Mouse (Mus musculus) kidney, embryonic 16.5 days (tissue): Measurements from ENCODE around the gene Gpatch8. TPM values are rescaled to one million over a fixed set of nuclear protein-coding genes. Genes with fewer than 3 reads are reported as not detected.

Experiments used
- ATAC-seq: fragments of 200-750 bp; cut with Nextera tagmentation; 2 replicates; pipeline ENCODE4 v1.8.0; 2017; ENCODE audit warnings: moderate TSS enrichment; ENCODE audit not compliant: low FRiP score, low TSS enrichment
- H3K27ac ChIP-seq: fragments of 300-500 bp; sonication (generic); 2 replicates; pipeline ENCODE4 v1.5.1; 2014; ENCODE audit warnings: low read length
- H3K27me3 ChIP-seq: fragments of 300-500 bp; sonication (generic); 2 replicates; pipeline ENCODE4 v1.6.1; 2014; ENCODE audit warnings: low read length, control low read depth, mixed read lengths; ENCODE audit not compliant: insufficient read depth
- H3K36me3 ChIP-seq: fragments of 300-500 bp; sonication (generic); 2 replicates; pipeline ENCODE4 v1.6.1; 2014; ENCODE audit warnings: low read length, control low read depth, mixed read lengths; ENCODE audit not compliant: insufficient read depth
- H3K4me1 ChIP-seq: fragments of 300-500 bp; sonication (generic); 2 replicates; pipeline ENCODE4 v1.6.1; 2014; ENCODE audit warnings: low read length, control low read depth, mixed read lengths; ENCODE audit not compliant: insufficient read depth
- H3K4me2 ChIP-seq: fragments of 300-500 bp; sonication (generic); replicated peaks from 2 replicates; pipeline ENCODE4 v1.6.1; 2014; ENCODE audit warnings: low read depth, low read length
- H3K4me3 ChIP-seq: fragments of 300-500 bp; sonication (generic); 2 replicates; pipeline ENCODE4 v1.5.1; 2014; ENCODE audit warnings: mild to moderate bottlenecking, low read length
- H3K9ac ChIP-seq: fragments of 300-500 bp; sonication (generic); replicated peaks from 2 replicates; pipeline ENCODE4 v1.6.1; 2014; ENCODE audit warnings: low read length
- H3K9me3 ChIP-seq: fragments of 300-500 bp; sonication (generic); 2 replicates; pipeline ENCODE4 v1.6.1; 2016; ENCODE audit warnings: low read length, control low read depth
- WGBS: fragments of 180-500 bp; shearing (Covaris S2); extraction: QIAGEN DNeasy Blood & Tissue Kit; methylation state at CpG from one replicate; pipeline ENCODE4 v1.1.7; 2014; 5-methylcytosine and 5-hydroxymethylcytosine counted together
- polyA plus RNA-seq: library from polyadenylated mRNA; unstranded; fragments of >200 nt; fragmentation: Nextera tagmentation; extraction: Ambion mirVana; gene quantifications from 2 replicates; pipeline ENCODE4 v1.2.1, GENCODE M21; 2015

Gene Gpatch8
- polyA plus RNA-seq, 1 experiment from 2014 or later: 47.5 TPM

DNA sequence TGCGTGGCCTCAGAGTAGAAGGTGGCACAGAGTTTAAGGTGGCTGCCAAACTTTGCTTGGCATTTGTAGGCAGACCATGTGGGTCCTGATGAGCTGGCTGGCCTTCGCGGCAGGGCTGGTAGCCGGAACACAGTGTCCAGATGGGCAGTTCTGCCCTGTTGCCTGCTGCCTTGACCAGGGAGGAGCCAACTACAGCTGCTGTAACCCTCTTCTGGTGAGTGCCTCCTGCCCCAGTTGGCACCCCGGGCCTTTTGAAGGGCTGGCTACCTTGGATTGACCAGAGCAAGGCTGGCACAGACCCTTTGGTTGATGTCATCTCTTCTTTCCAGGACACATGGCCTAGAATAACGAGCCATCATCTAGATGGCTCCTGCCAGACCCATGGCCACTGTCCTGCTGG lies 123.3 kb downstream of the Gpatch8 start:
- no peak overlapping the region for H3K9ac ChIP-seq
- H3K27ac ChIP-seq: no peak overlapping the region
- H3K36me3 ChIP-seq: peaks cover 26% of the 10 kb centered on the region
- H3K4me1 ChIP-seq: peaks cover 31% of the 10 kb centered on the region
- H3K9me3 ChIP-seq: no peaks in the 10 kb centered on the region
- H3K4me3 ChIP-seq: no peak overlapping the region
- ATAC-seq: no peak
- WGBS: 88% methylated on average over 6 of the region's 6 CpGs
- no peak overlapping the region for H3K4me2 ChIP-seq
- H3K27me3 ChIP-seq: no peaks in the 10 kb centered on the region

DNA sequence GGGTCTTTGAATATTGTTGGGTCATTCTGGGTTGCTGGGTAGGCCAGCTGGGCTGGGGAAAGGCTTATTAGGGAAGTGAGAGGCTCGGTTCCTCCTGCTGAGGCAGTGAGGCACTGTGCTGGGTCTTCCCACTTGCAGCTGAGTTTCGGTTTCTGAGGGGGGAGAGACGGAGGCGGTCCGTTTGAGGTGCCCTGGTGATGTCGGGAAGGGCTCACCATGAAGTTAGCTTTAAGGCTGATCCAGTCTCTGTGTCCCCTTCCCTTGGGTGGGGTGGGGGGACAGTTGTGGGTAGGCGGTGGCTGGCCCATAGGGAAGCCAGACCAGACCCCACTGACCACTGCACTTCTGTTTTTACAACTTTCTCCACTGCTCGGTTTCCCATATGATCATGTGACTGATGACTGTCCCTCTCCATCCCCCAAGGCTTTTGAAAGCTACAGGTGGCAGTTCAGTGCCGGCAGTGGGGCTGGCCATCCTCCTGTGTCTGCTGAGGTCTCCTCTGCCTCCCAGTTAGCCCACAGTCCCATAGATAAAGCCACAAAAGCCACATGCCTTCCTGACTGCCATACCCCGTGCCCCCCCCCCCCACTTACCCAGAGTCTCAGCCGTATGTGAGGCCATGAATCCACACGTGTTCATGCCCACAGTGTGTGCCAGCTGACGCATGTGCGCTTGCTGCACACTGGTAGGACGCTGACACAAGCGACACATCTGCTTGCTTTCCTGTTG lies 123.9 kb downstream of the Gpatch8 start:
- Histone ChIP-seq H3K4me3 (no peak overlapping the region), H3K36me3 (peaks cover 26% of the 10 kb centered on the region), H3K4me2 (0 out of 2 replicates have a peak overlapping the region, but pooled peaks have one; percentile 18), H3K9me3 (no peaks in the 10 kb centered on the region), H3K4me1 (peaks cover 25% of the 10 kb centered on the region), H3K27me3 (no peaks in the 10 kb centered on the region), H3K27ac (no peak overlapping the region), H3K9ac (0 out of 2 replicates have a peak overlapping the region, but pooled peaks have one; percentile 41)
- no peak for ATAC-seq
- 63% methylated on average over 16 of the region's 16 CpGs for WGBS

DNA sequence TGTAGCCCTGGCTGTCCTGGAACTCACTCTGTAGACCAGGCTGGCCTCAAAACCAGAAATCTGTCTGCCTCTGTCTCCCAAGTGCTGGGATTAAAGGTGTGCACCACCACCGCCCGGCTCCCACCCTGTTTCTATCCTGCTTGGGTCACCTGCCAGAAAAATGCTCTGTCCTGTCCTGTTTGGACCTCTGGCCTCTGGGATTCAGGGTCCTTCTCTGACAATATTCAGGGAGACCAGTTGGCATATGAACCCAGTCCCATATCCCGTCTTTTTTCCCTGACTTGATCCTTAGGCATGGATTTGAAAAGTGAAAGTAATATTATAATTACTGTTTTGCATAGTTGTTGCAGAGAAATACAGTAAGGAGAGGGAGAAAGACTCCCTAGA lies 124.5 kb downstream of the Gpatch8 start:
- H3K27me3 ChIP-seq: no peaks in the 10 kb centered on the region
- ATAC-seq: no peak
- no peak overlapping the region for H3K27ac ChIP-seq
- no peak overlapping the region for H3K9ac ChIP-seq
- WGBS: 92% methylated on average over 3 of the region's 3 CpGs
- peaks cover 26% of the 10 kb centered on the region for H3K36me3 ChIP-seq
- H3K4me2 ChIP-seq: 0 out of 2 replicates have a peak overlapping the region, but pooled peaks have one; percentile 18
- H3K4me1 ChIP-seq: peaks cover 20% of the 10 kb centered on the region
- no peaks in the 10 kb centered on the region for H3K9me3 ChIP-seq
- H3K4me3 ChIP-seq: no peak overlapping the region

DNA sequence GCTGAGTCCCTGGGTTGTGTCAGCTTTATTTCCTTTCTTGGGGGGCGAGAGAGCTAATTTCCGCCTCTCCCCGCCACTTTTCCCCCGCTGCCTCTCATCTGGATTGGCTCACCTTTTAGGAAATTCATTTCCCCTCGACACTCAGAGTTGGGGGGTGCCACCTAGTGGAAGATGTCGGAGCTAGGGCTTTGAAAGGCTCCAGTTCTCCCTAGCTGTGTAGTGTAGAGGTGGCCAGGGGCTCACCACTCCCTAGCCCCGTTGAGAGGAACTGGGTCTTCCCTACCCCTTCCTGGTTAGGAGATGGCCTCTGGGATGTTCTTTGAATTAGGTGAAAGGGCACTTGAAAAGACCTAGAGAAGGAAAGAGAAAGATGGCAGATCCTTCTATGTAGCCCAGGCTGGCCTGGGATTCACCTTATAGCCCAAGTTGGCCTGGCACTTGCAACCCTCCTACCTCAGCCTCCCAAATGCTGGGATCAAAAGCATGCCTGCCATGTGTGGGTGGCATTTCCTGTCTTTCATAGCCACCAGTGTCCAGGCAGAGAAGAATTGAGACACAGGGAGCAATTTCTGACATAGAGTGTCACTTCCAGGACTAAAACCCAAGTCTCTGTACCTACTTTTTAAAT lies 125.1 kb downstream of the Gpatch8 start:
- peaks cover 21% of the 10 kb centered on the region for H3K36me3 ChIP-seq
- H3K27me3 ChIP-seq: no peaks in the 10 kb centered on the region
- WGBS: 0% methylated on average over 7 of the region's 7 CpGs
- peak overlapping the region; percentile 74 for H3K9ac ChIP-seq
- peaks cover 20% of the 10 kb centered on the region for H3K4me1 ChIP-seq
- peak overlapping the region; percentile 95 for H3K4me2 ChIP-seq
- H3K4me3 ChIP-seq: peak overlapping the region; percentile 82
- peak; percentile 39; the same call in 1 of the 2 replicates for ATAC-seq
- peak overlapping the region; percentile 90 for H3K27ac ChIP-seq
- no peaks in the 10 kb centered on the region for H3K9me3 ChIP-seq

DNA sequence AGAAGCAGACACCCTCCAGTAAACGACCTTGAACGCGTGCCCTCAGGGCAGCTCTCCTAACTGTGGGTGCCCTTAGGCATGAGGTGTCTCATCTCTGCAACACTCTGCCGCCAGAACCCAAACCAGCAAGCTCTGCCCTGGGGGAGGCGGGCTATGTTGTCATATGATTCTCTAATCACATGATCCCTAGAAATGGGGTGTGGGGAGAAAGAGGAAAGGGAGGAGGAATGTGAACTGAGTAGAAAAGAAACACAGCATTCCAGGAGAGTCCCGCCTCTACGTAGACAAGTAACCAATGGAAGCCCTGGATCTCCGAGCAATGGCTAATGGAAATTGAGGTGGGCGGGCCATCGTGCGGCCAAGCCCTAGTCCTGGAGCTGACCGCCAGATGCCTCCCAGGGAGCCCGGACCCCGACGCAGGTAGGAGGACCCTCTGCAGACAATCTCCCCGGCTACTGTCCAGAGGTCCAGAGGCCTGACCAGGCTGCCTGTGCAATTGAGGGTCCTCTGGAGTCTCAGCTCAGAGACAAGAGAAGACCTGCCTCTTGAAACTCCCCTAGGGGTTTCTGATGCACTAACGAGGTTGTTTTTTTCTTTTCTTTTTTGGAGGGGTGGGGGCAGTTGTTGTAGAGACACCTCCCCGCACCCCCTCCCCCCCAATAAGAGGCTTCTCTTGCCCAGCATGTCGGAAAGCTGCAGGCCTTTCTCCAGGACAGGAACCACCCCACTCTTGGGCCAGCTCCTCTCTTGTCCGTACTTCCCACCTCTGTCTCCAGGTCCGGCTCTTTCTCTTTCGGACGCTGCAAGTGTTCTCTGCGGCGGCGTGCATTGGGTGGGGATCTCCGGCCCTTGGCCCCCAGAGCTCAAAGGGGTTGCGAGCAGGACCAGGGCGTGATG lies 125.8 kb downstream of the Gpatch8 start, which contains the start of gene Grn:
TSS of gene Grn (plus strand) at position 195 of the 897 bp plus-strand sequence.
- Histone ChIP-seq H3K36me3 (peaks cover 13% of the 10 kb centered on the region), H3K4me2 (peak within 1 kb of the TSS; percentile 95), H3K9me3 (no peaks in the 10 kb centered on the region), H3K9ac (peak within 1 kb of the TSS; percentile 80), H3K4me3 (peak within 1 kb of the TSS; percentile 82), H3K27ac (peak within 1 kb of the TSS; percentile 90), H3K4me1 (peaks cover 20% of the 10 kb centered on the region), H3K27me3 (no peaks in the 10 kb centered on the region)
- peak; percentile 96 for ATAC-seq
- WGBS: under 1% methylated on average over 29 of the region's 29 CpGs

DNA sequence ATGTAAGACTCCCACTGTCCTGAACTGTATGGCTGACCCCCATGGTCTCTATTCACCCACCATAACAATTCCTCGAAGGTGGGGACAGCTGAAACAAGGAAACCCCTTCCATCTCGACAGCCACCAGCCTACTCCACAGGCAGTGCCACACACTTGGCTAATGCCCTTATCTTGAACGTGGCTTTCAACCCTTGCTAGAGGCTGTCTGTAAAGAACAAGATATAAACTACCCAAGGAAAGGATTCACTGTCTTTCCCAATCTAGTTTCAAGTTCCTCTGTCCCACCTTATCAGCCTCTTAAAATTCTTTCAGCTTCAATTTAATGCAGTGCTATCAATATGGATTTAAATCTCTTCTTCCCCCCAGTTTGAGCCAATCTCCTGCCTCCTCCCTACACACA lies 126.6 kb downstream of the Gpatch8 start:
- 42% methylated on average over 3 of the region's 3 CpGs for WGBS
- Histone ChIP-seq H3K9me3 (no peaks in the 10 kb centered on the region), H3K27me3 (no peaks in the 10 kb centered on the region), H3K27ac (peak overlapping the region; percentile 50; the same call in 1 of the 2 replicates), H3K4me1 (peaks cover 20% of the 10 kb centered on the region), H3K9ac (peak overlapping the region; percentile 80), H3K36me3 (peaks cover 5% of the 10 kb centered on the region), H3K4me3 (peak overlapping the region; percentile 82), H3K4me2 (peak overlapping the region; percentile 95)
- ATAC-seq: no peak

DNA sequence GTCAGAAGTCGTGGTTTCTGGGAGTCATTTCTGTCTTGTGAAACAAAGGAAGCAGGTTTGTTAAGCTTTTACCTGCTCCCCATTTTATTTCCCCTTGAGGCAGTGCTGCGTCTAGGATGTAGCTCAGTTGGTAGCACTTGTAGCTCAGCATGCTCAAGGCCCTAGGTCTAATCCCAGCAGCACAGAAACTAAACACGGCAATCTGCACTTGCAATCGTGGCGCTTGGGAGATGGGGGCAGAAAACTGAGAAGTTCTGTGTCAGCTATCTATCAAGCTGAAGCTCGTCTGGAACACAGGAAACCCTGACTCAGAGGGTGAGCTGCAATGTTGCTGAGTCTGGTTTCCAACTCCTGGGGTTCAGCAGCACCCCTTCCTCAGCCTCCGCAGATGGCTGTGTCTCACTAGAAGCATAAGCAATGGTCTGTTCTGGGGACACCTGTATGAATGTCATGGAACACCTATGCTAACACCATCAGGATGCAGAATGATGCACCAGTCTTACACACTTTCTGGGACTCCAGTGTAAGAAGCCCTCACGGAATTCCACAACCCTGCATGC lies 127.1 kb downstream of the Gpatch8 start:
- no peak overlapping the region for H3K27ac ChIP-seq
- H3K4me1 ChIP-seq: peaks cover 20% of the 10 kb centered on the region
- WGBS: 64% methylated on average over 8 of the region's 8 CpGs
- H3K9ac ChIP-seq: no peak overlapping the region
- H3K4me3 ChIP-seq: no peak overlapping the region
- H3K27me3 ChIP-seq: no peaks in the 10 kb centered on the region
- H3K4me2 ChIP-seq: no peak overlapping the region
- ATAC-seq: no peak
- no peaks in the 10 kb centered on the region for H3K9me3 ChIP-seq
- H3K36me3 ChIP-seq: peaks cover 4% of the 10 kb centered on the region; the same call in 1 of the 2 replicates
